Mouse (Mus musculus) hindbrain, embryonic 11.5 days (tissue): ENCODE data around the gene Tmem165. TPM values are rescaled to one million over a fixed set of nuclear protein-coding genes. Genes with fewer than 3 reads are reported as not detected.

Source experiments
- ATAC-seq: fragments of 200-750 bp; cut with Nextera tagmentation; 2 replicates; pipeline ENCODE4 v1.8.0; 2017; ENCODE audit warnings: mild to moderate bottlenecking, moderate TSS enrichment, moderate library complexity; ENCODE audit not compliant: low FRiP score
- DNase-seq: peaks from one replicate; pipeline ENCODE4 v3.0.0-alpha.2; 2015; ENCODE audit warnings: low spot score
- H3K27ac ChIP-seq: fragments of 300-500 bp; sonication (generic); 2 replicates; pipeline ENCODE4 v1.5.1; 2014; ENCODE audit warnings: mild to moderate bottlenecking, low read depth, low read length
- H3K27me3 ChIP-seq: fragments of 300-500 bp; sonication (generic); 2 replicates; pipeline ENCODE4 v1.6.1; 2014; ENCODE audit warnings: mild to moderate bottlenecking, low read length, moderate library complexity, mixed read lengths; ENCODE audit not compliant: control insufficient read depth, insufficient read depth
- H3K36me3 ChIP-seq: fragments of 300-500 bp; sonication (generic); 2 replicates; pipeline ENCODE4 v1.6.1; 2014; ENCODE audit warnings: mild to moderate bottlenecking, low read length, moderate library complexity, mixed read lengths; ENCODE audit not compliant: control insufficient read depth, insufficient read depth
- H3K4me1 ChIP-seq: fragments of 300-500 bp; sonication (generic); replicated peaks from 2 replicates; pipeline ENCODE4 v1.6.1; 2014; ENCODE audit warnings: low read length, mixed read lengths; ENCODE audit not compliant: control insufficient read depth, insufficient read depth
- H3K4me2 ChIP-seq: fragments of 300-500 bp; sonication (generic); replicated peaks from 2 replicates; pipeline ENCODE4 v1.6.1; 2014; ENCODE audit warnings: mild to moderate bottlenecking, low read depth, low read length
- H3K4me3 ChIP-seq: fragments of 300-500 bp; sonication (generic); 2 replicates; pipeline ENCODE4 v1.5.1; 2014; ENCODE audit warnings: low read depth, low read length
- H3K9ac ChIP-seq: fragments of 300-500 bp; sonication (generic); 2 replicates; pipeline ENCODE4 v1.6.1; 2014; ENCODE audit warnings: low read depth, low read length
- H3K9me3 ChIP-seq: fragments of 300-500 bp; sonication (generic); 2 replicates; pipeline ENCODE4 v1.6.1; 2016; ENCODE audit warnings: low read length; ENCODE audit not compliant: control insufficient read depth
- WGBS: fragments of 180-500 bp; shearing (Covaris S2); extraction: QIAGEN DNeasy Blood & Tissue Kit; methylation state at CpG from one replicate; pipeline ENCODE4 v1.1.7; 2014; 5-methylcytosine and 5-hydroxymethylcytosine counted together
- polyA plus RNA-seq: library from polyadenylated mRNA; unstranded; fragments of >200 nt; fragmentation: Nextera tagmentation; extraction: Ambion mirVana; gene quantifications from 2 replicates; pipeline ENCODE4 v1.2.1, GENCODE M21; 2014

Tmem165 gene
- polyA plus RNA-seq, 1 experiment from 2014 or later: 105 TPM

- no peaks in the 10 kb centered on the region for H3K9me3 ChIP-seq
- no peaks in the 10 kb centered on the region for H3K27me3 ChIP-seq
- no peak overlapping the region for H3K27ac ChIP-seq
- H3K4me2 ChIP-seq: no peak overlapping the region
- no peaks in the 10 kb centered on the region for H3K4me1 ChIP-seq
- H3K9ac ChIP-seq: no peak overlapping the region
- ATAC-seq: no peak
- 95% methylated on average over 6 of the region's 6 CpGs for whole genome bisulfite sequencing
- no peak overlapping the region for H3K4me3 ChIP-seq
- DNase-seq: no peak
- no peaks in the 10 kb centered on the region for H3K36me3 ChIP-seq
Measured at GRCm38 (mm10) chr5:76161491-76161890, 22.2 kb upstream of the Tmem165 start.

GRCm38 (mm10) chr5:76162926-76163325, 20.8 kb upstream of the Tmem165 start:
- ATAC-seq (no peak), DNase-seq (no peak)
- no peak overlapping the region for H3K27ac ChIP-seq
- no peak overlapping the region for H3K4me3 ChIP-seq
- H3K4me2 ChIP-seq: no peak overlapping the region
- no peaks in the 10 kb centered on the region for H3K27me3 ChIP-seq
- WGBS: 88% methylated on average over 5 of the region's 5 CpGs
- H3K4me1 ChIP-seq: no peaks in the 10 kb centered on the region
- H3K36me3 ChIP-seq: no peaks in the 10 kb centered on the region
- H3K9ac ChIP-seq: no peak overlapping the region
- no peaks in the 10 kb centered on the region for H3K9me3 ChIP-seq

- Histone ChIP-seq H3K4me3 (no peak overlapping the region), H3K4me2 (no peak overlapping the region), H3K27me3 (no peaks in the 10 kb centered on the region), H3K9me3 (no peaks in the 10 kb centered on the region), H3K4me1 (no peaks in the 10 kb centered on the region), H3K36me3 (no peaks in the 10 kb centered on the region), H3K27ac (no peak overlapping the region), H3K9ac (no peak overlapping the region)
- DNase-seq: no peak
- no peak for ATAC-seq
- 37% methylated on average over 4 of the region's 4 CpGs for WGBS
Measured at GRCm38 (mm10) chr5:76163828-76164390, 19.8 kb upstream of the Tmem165 start.

- H3K9ac ChIP-seq: no peak overlapping the region
- 64% methylated on average over 7 of the region's 7 CpGs for WGBS
- no peaks in the 10 kb centered on the region for H3K27me3 ChIP-seq
- no peak for DNase-seq
- no peaks in the 10 kb centered on the region for H3K36me3 ChIP-seq
- no peaks in the 10 kb centered on the region for H3K9me3 ChIP-seq
- ATAC-seq: no peak
- no peak overlapping the region for H3K27ac ChIP-seq
- H3K4me1 ChIP-seq: no peaks in the 10 kb centered on the region
- no peak overlapping the region for H3K4me3 ChIP-seq
- H3K4me2 ChIP-seq: no peak overlapping the region
Measured at GRCm38 (mm10) chr5:76164827-76165226, 18.9 kb upstream of the Tmem165 start.

GRCm38 (mm10) chr5:76170522-76170921, 13.2 kb upstream of the Tmem165 start:
- Histone ChIP-seq H3K27me3 (no peaks in the 10 kb centered on the region), H3K36me3 (no peaks in the 10 kb centered on the region), H3K4me1 (no peaks in the 10 kb centered on the region), H3K9ac (no peak overlapping the region), H3K9me3 (no peaks in the 10 kb centered on the region), H3K4me3 (no peak overlapping the region), H3K27ac (no peak overlapping the region), H3K4me2 (no peak overlapping the region)
- no peak for ATAC-seq
- 79% methylated on average over 4 of the region's 4 CpGs for WGBS
- no peak for DNase-seq

- ATAC-seq (no peak), DNase-seq (no peak)
- Histone ChIP-seq H3K27ac (no peak overlapping the region), H3K36me3 (no peaks in the 10 kb centered on the region), H3K4me2 (no peak overlapping the region), H3K27me3 (no peaks in the 10 kb centered on the region), H3K9me3 (no peaks in the 10 kb centered on the region), H3K9ac (no peak overlapping the region), H3K4me3 (no peak overlapping the region), H3K4me1 (no peaks in the 10 kb centered on the region)
Measured at GRCm38 (mm10) chr5:76171039-76171438, 12.6 kb upstream of the Tmem165 start.

GRCm38 (mm10) chr5:76175051-76175450, 8.6 kb upstream of the Tmem165 start:
- Histone ChIP-seq H3K36me3 (no peaks in the 10 kb centered on the region), H3K27ac (no peak overlapping the region), H3K4me1 (no peaks in the 10 kb centered on the region), H3K9ac (no peak overlapping the region), H3K4me3 (no peak overlapping the region), H3K9me3 (no peaks in the 10 kb centered on the region), H3K27me3 (no peaks in the 10 kb centered on the region), H3K4me2 (no peak overlapping the region)
- WGBS: 90% methylated on average over 4 of the region's 4 CpGs
- no peak for ATAC-seq
- no peak for DNase-seq

- Histone ChIP-seq H3K36me3 (no peaks in the 10 kb centered on the region), H3K4me1 (no peaks in the 10 kb centered on the region), H3K9me3 (no peaks in the 10 kb centered on the region), H3K27me3 (no peaks in the 10 kb centered on the region), H3K4me3 (no peak overlapping the region), H3K27ac (no peak overlapping the region), H3K9ac (no peak overlapping the region), H3K4me2 (no peak overlapping the region)
- 40% methylated on average over 3 of the region's 3 CpGs for WGBS
- DNase-seq: no peak
- ATAC-seq: no peak
Measured at GRCm38 (mm10) chr5:76176411-76176810, 7.3 kb upstream of the Tmem165 start.

- no peak overlapping the region for H3K4me2 ChIP-seq
- H3K4me1 ChIP-seq: no peaks in the 10 kb centered on the region
- H3K9me3 ChIP-seq: no peaks in the 10 kb centered on the region
- H3K27me3 ChIP-seq: no peaks in the 10 kb centered on the region
- DNase-seq: no peak
- WGBS: 74% methylated on average over 11 of the region's 11 CpGs
- ATAC-seq: no peak
- H3K4me3 ChIP-seq: no peak overlapping the region
- H3K9ac ChIP-seq: no peak overlapping the region
- no peaks in the 10 kb centered on the region for H3K36me3 ChIP-seq
- no peak overlapping the region for H3K27ac ChIP-seq
Measured at GRCm38 (mm10) chr5:76176841-76177240, 6.8 kb upstream of the Tmem165 start.
